Mouse (Mus musculus): Measurements from ENCODE around the gene Gnb5. TPM values are rescaled to one million over a fixed set of nuclear protein-coding genes. Genes with fewer than 3 reads are reported as not detected.

The Gnb5 gene
- total RNA-seq, 2 experiments from 2014 or later, result 134 to 140 TPM

GRCm38 (mm10) chr9:75299342-75299741 lies 6.7 kb upstream of the Gnb5 start:
- intact Hi-C loops (cut with DNase I), result no loop called here
- no peak for DNase-seq (ENCODE audit: low spot score in 2 of 2)

- no peak for DNase-seq (ENCODE audit: low spot score in 2 of 2)
- intact Hi-C loops (cut with DNase I), result no loop called here
Measured at GRCm38 (mm10) chr9:75303033-75303432, 3.1 kb upstream of the Gnb5 start.

GRCm38 (mm10) chr9:75303701-75304261 lies 2.3 kb upstream of the Gnb5 start:
- intact Hi-C loops (cut with DNase I), result no loop called here
- DNase-seq (ENCODE audit: low spot score in 2 of 2), result no peak

- DNase-seq (ENCODE audit: low spot score in 2 of 2), result no peak
- intact Hi-C loops (cut with DNase I), result no loop called here
Measured at GRCm38 (mm10) chr9:75304286-75304685, 1.8 kb upstream of the Gnb5 start.

- intact Hi-C loops (cut with DNase I), result no loop called here
- no peak for DNase-seq (ENCODE audit: low spot score in 2 of 2)
Measured at GRCm38 (mm10) chr9:75307015-75307414, 927 bp downstream of the Gnb5 start.

- DNase-seq (ENCODE audit: low spot score in 2 of 2), result no peak
- intact Hi-C loops (cut with DNase I), result no loop called here
Measured at GRCm38 (mm10) chr9:75308621-75309020, 2.5 kb downstream of the Gnb5 start.

GRCm38 (mm10) chr9:75312008-75312407 lies 5.9 kb downstream of the Gnb5 start:
- peak; percentile 86 to 91 for DNase-seq (ENCODE audit: low spot score in 2 of 2)
- intact Hi-C loops (cut with DNase I), result loop anchor here (5.0 kb wide), 1 partner anchor 95 kb away; no protein-coding TSS in a partner anchor

- DNase-seq (ENCODE audit: low spot score in 2 of 2), result peak; percentile 34 to 57
- intact Hi-C loops (cut with DNase I), result loop anchor here (5.0 kb wide), 1 partner anchor 94 kb away; no protein-coding TSS in a partner anchor
Measured at GRCm38 (mm10) chr9:75313138-75313831, 7.2 kb downstream of the Gnb5 start.

GRCm38 (mm10) chr9:75313832-75314516 lies 7.9 kb downstream of the Gnb5 start:
- intact Hi-C loops (cut with DNase I), result loop anchor here (5.0 kb wide), 1 partner anchor 93 kb away; no protein-coding TSS in a partner anchor
- DNase-seq (ENCODE audit: low spot score in 2 of 2), result peak; percentile 77 to 83

GRCm38 (mm10) chr9:75314517-75315105 lies 8.5 kb downstream of the Gnb5 start:
- intact Hi-C loops (cut with DNase I), result loop anchor here (5.0 kb wide), 1 partner anchor 93 kb away; no protein-coding TSS in a partner anchor
- DNase-seq (ENCODE audit: low spot score in 2 of 2), result no peak

- DNase-seq (ENCODE audit: low spot score in 2 of 2), result no peak
- intact Hi-C loops (cut with DNase I), result no loop called here
Measured at GRCm38 (mm10) chr9:75315238-75315637, 9.2 kb downstream of the Gnb5 start.

- no peak for DNase-seq (ENCODE audit: low spot score in 2 of 2)
- intact Hi-C loops (cut with DNase I), result no loop called here
Measured at GRCm38 (mm10) chr9:75316771-75317170, 10.7 kb downstream of the Gnb5 start.

- intact Hi-C loops (cut with DNase I), result no loop called here
- no peak for DNase-seq (ENCODE audit: low spot score in 2 of 2)
Measured at GRCm38 (mm10) chr9:75318196-75318595, 12.1 kb downstream of the Gnb5 start.

GRCm38 (mm10) chr9:75319365-75319764 lies 13.3 kb downstream of the Gnb5 start:
- intact Hi-C loops (cut with DNase I), result no loop called here

GRCm38 (mm10) chr9:75322099-75322885 lies 16.2 kb downstream of the Gnb5 start:
- intact Hi-C loops (cut with DNase I), result no loop called here
- peak in 1 of 2 experiments; percentile 37 for DNase-seq (ENCODE audit: low spot score in 2 of 2)

More at GRCm38 (mm10) chr9:75319365-75319764, 13.3 kb downstream of the Gnb5 start:
- no peak for DNase-seq (ENCODE audit: low spot score in 2 of 2)

GRCm38 (mm10) chr9:75328047-75328446 lies 22.0 kb downstream of the Gnb5 start:
- DNase-seq (ENCODE audit: low spot score in 2 of 2), result no peak
- intact Hi-C loops (cut with DNase I), result no loop called here

GRCm38 (mm10) chr9:75330821-75331220 lies 24.7 kb downstream of the Gnb5 start:
- intact Hi-C loops (cut with DNase I), result no loop called here
- DNase-seq (ENCODE audit: low spot score in 2 of 2), result peak; percentile 47 to 55

- intact Hi-C loops (cut with DNase I), result no loop called here
- DNase-seq (ENCODE audit: low spot score in 2 of 2), result no peak
Measured at GRCm38 (mm10) chr9:75334440-75334839, 28.4 kb downstream of the Gnb5 start.

GRCm38 (mm10) chr9:75338016-75338415 lies 31.9 kb downstream of the Gnb5 start:
- DNase-seq (ENCODE audit: low spot score in 2 of 2), result peak; percentile 78 to 87
- intact Hi-C loops (cut with DNase I), result no loop called here
